Mouse (Mus musculus) c-Kit-positive CD71-positive TER-119-negative erythroid progenitor cells, embryonic 14.5 days (primary cell): ENCODE results near the gene Clip2.
"Not testable (repeated sequence)": the region's sequence is repeated elsewhere in the genome, so short reads cannot be mapped to it uniquely, and the experiment has no call there.

Experiments
- DNase-seq: peaks from one replicate; pipeline ENCODE4 v3.0.0-alpha.2; 2013; ENCODE audit warnings: low read depth

The Clip2 gene

DNA sequence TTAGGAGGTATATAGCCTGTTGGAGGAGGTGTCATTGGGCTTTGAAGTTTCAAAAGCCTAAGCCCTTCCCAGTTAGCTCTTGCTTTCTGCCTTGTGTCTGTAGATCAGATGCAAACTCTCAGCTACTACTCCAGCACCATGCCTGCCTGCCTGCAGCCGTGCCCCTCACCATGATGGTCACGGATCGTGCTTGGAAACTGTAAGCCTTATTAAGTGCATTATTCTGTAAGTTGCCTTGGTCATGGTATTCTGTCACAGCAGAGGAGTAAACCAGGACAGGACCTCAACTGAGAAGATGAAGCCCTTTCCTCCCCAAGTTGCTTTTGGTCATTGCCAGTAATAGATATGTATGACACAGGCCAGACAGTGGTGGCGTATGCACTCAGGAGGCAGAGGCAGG is 63.6 kb downstream of the Clip2 start:
- no peak for DNase-seq

DNA sequence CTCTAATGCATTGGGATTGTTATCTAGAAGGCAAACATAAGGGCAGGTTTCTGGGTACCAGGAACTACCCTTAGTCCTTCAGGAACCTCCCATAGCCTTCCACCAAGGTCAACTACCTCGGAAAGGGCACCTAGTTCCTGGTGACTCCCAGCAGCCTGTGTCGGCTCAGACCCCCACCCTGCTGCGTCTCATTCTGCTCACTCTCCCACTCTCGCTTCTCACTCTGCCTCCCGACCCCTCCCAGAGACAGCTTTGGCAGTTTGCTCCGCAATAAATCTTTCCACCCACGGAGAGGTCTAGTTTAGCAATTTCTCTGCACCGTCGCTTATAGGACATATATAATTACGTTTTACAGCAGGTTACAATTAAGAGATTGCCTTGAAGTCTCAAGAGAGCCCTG is 64.2 kb downstream of the Clip2 start:
- no peak for DNase-seq

DNA sequence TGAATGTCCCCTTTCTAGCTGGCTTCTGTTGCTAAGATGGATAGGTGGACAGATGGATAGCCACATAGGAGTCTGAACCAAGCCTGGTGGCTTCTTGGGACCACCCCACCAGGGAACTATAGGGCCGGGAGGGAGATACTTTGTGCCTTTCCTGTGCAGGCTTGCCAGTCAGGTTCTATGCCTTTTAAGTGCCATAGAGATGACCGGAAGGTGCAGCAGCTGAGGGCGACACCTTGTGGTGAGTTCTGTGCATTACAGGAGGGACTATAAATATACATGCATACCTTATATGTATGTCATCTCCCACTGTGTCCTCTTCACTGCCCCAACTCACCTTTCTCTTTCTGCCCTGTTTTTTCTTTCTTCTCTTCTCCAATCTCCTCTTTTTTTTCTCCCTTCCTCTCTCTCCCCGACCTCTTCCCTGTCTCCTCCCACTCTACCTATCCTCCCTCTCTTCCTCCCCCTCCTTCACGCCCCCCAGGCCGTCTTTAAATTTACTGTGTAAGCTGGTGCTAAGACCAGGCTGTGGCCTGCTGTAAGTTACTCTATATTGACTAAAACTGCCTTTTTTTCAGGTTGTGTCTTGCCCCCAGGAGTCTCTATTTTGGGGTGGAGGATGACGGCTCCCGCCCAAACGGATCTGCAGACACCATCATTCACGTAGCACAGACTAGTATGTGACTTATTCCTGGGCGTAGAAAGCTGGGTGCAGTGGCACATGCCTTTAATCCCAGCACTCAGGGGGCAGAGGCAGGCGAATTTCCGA is 66.2 kb downstream of the Clip2 start:
- DNase-seq: peak; percentile 73

DNA sequence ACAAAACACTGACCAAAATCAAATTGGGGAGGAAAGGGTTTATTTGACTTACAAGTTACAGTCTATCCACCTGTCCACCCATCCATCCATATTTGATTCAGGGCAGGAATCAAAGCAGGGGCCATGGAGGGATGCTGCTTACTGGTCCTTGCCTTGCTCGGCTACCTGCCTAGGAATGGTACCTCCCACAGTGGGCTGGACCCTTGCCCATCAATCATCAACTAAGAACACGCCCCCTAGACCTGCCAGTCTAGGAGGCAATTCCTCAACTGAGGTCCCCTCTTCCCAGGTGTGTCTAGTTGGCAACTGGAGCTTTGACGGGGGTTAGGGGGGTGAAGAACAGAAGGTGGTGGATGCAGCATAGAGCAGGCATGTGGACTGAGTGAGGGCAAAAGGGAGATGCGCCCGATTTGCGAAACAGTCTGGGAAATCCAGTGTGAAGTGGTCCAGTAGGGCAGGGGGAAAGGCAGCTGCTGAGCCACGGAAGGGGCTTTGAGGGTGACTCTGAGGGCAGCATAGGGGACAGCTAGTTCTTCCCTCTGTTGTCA is 67.0 kb downstream of the Clip2 start:
- no peak for DNase-seq

DNA sequence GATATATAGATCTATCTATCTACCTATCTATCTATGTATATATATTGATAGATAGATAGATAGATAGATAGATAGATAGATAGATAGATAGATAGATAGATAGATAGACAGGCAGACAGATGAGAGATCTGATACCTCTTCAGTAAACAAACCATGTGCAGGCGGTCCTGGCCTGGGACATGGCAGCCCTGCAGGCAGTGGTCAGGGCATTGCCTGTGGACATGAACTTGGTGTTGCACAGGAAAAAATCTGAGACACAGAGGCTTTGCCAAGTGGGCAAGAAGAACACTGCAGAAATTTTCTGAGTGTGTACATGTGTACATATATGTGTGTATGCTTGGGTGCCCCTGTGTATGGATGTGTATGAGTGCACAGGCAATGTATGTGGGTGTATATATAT is 68.9 kb downstream of the Clip2 start:
- DNase-seq: no peak

DNA sequence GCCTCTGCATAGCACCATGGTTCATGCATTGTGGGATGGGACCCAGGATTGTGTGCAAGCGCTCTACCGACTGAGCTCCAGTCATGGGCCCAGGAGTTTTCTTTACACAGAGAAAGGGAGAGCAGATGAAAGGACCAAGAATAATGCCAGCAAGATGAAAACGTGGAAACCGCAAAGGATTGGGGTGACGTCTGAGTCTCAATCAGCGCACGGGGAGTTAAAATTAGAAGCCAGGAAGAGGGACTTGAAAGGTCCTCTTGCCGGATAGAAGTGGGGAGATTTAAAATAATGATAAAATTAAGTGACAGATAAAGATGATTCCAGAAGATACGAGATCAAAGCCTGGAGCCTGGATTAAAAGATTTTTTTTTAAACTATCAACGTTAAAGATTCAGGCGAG is 69.9 kb downstream of the Clip2 start:
- DNase-seq: no peak

DNA sequence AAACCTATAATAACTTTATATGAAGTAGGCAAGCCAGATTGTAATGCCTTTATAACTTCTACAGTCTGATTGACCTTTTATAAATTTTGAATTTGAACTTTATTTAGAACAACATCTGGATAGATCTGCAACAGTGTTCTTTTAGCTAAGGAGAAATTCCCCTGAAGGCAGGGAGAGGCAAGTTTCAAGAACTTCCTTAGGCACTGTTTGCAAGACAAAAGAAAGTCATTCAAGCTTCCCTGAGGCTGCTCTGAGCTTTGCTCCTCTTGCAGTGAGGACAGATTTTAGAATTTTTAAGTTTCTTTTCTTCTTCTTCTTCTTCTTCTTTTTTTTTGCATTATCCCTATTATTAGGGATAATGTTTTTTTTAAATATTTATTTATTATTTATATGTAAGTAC is 73.3 kb downstream of the Clip2 start:
- DNase-seq: not testable (repeated sequence)

DNA sequence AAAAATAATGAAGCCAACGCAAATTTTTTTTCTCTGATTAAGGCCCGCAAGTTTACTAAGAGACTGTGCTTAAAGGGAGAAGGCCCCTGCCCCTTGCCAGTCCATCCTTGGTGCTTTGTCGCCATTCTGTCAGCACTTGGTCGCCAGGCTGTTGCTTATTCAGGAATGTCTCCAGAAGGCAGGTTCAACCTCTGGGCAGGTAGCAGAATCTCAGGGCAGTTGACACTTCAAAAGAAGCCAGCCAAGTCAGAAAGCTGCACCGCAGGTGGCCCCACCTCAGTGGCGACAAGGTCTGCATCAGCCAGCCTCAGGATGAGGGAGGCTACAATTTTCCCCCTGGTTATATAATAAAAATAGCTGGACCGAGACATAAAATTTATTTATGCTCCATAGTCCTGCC is 76.5 kb downstream of the Clip2 start:
- DNase-seq: not testable (repeated sequence)

DNA sequence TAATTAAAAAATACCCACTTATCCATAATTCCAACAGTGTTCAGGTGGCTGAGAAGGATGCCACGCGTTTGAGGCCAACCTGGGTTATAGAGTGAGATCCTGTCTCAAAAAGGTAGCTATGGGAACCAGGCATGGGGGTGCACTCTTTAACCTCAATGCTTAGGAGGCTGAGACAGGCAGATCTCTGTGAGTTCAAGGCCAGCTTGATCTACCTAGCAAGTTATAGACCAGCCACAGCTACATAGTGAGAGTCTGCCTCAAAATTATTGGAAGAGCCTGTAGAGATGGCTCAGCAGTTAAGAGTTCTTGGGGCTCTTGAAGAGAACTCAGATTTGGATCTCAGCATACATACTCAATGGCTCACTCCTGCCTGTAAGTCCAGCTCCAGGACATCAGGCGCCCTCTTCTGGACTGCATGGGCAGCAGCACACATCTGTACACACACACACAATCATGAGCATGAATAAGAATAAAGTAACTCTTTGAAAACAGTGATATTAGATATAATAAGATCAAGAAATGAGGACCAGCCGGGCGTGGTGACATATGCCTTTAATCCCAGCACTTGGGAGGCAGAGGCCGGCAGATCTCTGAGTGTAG is 77.1 kb downstream of the Clip2 start:
- DNase-seq: no peak

DNA sequence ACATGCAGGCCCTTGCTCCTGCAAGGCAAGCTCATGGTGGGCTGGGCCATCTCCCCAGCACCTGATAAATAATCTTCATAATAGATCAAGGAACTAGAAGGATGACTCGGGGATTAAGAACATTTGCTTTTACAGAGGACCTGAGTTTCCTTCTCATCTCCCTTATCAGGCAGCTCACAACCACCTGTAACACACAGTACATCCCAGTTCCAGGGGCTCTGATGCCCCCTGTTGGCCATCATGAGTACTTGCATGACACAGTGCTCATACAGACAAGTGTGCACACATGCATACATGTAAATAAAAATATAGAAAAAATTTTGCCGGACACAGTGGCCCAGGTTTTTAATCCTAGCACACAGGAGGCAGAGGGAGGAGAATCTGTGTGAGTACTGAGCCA is 78.3 kb downstream of the Clip2 start:
- no peak for DNase-seq

DNA sequence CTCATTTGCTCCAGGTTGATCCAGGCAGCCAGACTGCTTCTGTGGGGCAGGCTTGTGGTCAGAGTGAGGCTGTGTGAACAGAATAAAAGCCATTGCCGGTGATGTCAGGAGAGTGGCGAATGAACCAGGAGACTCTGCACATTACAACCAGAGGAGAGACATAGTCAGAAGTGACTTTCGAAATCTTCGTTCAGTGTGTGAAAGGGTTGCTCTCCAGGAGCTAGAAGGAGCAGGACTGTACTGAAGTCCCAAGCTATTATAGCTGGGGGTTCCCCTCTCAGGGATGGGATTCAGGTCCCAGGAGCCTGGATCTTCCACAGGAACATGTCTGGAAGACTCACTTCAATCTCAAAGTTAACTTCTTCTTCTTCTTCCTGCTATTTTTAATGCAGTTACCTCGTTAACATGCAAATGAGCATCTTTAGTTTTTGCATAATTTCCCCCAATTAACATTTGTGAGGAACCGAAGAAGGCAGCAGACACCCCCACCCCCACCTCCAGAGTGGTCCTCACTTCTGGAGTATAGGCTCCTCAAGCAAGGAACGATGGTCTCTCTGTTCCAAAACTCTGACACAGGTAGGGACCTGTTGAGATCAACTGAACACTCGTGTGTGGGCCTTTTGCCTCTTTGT is 81.6 kb downstream of the Clip2 start:
- DNase-seq: no peak

DNA sequence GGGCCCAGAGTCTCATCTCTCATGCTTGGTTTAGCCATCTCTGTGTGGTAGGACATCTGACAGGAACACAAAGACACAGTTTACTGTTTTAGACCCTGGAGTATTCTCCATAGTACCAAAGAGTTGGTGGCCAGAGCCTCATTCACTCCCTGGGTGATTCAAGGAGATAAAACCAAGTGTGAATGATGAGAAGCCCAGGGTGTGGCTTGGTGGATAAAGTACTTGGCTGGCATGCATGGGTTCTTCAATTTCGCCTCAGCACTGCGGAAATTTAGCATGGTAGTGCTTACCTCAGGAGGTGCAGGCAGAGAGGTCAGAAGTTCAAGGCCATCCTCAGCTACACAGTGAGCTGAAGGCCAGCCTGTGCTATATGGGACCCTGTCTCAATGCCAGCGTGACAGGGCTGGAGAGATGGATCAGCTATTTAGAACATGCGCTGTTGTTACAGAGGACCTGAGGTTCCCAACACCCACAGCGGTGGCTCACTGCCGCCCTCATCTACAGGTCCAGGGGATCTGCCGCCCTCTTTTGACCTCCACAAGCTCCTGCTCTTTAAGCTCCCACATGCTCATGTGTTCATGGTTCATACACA is 82.6 kb downstream of the Clip2 start:
- DNase-seq: no peak

DNA sequence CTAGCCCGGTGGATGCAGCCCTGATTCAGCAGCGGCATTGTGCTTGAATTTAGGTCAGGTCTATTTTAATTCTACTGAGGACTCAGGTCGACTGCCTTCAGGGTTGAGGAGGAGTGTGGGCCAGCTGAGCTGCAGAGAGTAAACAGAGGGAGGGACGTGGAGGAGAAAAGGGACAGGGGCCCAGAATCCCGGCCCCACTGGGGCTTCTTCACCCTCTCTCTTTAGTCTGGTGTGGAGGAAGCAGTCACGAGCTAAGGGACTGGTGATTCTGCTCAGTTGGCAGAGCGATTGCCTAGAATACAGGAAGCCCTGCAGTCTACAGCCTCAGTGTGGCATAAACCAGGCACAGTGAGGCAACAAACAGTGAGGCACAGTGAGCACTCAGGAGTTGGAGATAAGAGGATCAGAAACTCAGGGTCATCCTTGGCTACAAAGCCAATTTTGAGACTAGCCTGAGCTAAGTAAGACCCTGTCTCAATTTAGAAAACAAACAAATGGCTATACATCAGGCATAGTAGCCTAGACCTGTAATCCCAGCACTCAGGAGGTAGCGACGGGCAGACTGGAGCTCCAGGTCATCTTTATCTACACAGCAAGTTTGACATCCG is 84.0 kb downstream of the Clip2 start:
- no peak for DNase-seq

DNA sequence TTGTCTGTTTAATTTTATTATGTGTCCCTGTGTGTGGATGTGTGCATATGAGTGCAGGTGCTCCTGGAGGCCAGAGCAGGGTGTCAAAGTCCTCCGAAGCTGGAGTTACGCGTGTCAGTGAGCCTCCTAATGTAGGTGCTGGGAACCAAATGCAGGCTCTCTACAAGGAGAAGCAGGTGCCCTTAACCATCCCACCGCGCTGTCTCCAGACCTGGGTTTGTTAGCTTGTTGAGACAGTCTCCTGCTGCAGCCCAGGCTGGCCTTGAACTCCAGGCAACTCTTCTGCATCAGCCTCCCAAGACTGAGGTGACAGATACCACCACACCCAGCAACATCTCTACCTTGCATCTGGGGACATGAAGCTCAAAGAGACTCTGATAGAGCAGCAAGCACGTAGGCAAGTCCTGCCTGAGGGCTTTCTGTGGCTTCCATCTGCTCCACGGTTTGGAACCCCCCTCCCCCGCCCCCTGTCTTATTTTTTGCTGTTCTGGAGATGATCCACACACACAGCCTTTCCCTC is 85.1 kb downstream of the Clip2 start:
- peak; percentile 61 for DNase-seq

DNA sequence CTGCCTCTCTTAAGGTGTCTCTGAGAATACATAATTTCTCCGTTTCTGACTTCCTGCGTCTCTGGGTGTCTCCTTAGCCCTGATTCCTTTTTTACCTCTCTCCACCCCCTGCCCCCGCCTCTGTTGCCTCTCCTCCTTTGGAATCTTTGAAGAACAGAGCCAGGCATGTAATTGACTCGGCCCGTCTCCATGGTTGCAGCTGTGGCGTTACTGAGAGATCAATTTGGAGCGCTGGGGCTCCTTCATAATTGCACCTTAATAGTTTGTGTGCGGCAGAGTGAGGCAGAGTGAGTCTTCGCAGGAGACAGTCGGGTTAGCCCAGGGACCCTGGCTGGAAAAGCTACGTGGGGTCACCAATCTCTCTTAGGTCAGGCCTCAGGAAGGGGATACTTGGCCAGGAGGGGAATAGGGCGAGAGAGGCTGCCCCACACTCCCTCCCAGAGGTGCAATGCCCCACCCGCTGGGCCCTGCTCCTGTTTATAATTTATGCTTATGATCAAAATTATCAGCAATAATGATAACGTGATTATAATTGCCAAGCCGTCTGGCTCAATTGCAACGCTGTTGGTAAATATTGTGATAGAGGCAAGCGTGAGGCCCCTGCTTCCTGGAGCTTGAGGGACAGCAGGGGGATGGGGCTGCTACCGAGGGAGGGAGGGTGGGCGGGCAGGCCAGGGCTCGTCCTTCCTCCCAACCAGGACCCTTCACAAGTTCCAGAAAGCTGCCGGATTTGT is 85.8 kb downstream of the Clip2 start:
- no peak for DNase-seq

DNA sequence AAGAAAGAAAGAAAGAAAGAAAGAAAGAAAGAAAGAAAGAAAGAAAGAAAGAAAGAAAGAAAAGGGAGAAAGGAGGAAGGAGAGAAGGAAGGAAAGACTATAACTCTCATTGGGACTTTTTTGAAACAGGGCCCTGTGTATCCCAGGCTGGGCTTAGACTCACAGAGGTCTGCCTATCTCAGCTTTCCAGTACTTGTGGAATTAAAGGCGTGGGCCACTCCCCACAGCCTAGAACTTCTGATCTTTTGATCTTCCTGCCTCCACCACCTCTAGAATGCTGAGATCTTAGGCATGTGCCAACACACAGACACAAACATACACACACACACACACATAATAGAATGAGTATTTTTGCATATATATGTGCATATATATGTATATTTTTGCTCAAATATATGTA is 87.0 kb downstream of the Clip2 start:
- DNase-seq: no peak

DNA sequence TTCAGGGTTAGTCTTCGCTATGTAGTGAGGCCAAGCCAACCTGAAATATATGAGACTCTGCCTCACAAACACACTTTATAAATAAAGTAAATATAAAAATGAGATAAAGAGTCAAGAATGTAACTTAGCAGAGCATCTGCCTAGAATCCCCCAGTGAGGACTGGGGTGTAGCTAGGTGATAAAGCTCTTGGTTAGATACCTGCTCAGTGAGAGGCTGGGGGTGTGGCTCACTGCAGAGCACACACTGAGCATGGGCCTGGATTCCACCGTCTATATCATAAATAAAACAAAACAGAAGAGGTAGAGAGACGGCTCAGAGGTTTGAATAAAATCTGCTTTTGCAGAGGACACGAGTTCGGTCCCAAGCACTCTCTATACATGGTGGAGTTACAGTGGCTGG is 88.0 kb downstream of the Clip2 start:
- DNase-seq: no peak

DNA sequence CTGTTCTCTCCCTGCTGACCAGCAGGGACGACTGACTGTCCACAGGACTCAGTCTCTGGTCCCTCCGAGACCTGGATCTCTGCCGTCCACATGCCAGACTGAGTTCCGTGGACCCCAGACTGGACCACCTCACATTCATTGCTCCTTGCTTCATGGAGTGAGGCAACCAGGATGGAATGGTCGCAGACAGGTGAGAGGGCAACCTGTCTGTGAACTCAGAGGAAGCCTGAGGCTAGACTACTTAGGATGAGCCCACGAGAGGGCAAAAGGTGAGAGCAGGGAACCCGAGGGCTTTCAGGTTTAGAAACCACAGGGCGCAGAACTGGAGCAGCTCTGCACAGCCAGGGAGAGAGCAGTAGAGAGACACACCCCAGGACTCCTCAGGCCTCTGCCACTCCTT is 89.5 kb downstream of the Clip2 start:
- DNase-seq: no peak

DNA sequence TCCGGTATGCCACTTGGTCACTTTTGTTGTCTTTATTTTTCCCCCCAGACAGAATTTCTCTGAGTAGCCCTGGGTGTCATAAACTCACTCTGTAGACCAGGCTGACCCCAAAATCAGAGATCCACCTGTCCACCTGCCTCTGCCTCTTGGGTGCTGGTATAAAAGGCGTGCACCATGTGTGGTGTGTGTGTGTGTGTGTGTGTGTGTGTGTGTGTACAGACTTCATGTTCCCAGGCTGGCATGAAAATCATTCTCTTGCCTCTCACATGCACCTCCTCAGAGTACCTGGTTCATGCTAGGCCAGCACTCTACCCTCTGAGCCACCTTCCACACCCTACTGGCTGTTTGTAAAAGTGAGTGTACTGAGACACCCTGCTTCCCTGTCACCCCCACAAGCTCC is 89.9 kb downstream of the Clip2 start:
- no peak for DNase-seq

DNA sequence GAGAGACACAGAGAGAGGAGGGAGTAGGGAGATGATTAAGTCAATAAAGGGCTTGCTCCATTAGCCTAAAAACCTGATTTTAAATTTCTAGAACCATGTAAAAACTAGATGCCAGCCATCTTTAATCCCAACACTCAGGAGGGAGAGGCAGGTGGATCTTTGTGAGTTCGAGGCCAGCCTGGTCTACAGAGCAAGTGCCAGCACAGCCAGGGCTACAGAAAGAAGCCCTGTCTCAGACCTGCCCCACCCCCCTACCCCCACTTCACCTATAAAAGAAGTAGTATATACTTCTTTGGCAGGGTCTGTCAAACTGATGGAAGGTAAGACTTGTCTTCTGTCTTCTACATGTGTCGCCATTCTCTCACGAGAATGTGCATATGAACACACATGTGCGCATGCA is 91.7 kb downstream of the Clip2 start:
- no peak for DNase-seq

DNA sequence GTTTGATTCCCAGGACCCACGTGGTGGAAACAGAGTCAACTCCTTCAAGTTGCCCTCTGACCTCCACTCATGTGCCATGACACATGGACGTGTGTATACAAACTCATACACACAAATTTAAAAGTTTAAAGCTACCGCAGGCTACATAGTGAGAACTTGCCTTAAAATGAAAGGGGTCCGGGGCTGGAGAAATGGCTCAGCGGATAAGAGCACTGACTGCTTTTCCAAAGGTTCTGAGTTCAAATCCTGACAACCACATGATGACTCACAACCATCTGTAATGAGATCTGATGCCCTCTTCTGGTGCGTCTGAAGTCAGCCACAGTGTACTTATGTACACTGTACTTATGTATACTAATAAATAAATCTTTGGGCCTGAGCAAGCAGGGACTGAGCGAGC is 93.1 kb downstream of the Clip2 start:
- DNase-seq: no peak

DNA sequence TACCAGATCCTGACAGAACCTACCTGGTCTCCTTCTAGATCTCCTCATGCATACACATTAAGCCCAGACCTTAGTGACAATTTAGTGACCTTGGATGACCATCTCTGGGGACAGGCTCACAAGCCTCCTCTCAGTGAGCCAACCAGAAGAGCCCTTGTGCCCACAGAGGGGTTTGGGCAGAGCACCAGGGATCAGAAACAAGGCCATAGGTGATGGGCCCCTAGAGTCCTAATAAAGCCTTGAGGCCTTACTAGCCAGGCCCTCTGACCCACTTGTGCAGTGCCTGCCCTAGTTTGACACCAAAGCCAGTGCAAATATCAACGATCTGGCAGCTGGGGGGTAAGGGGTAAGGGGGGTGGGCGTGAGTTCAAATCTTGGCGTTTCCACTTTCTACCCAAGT is 93.8 kb downstream of the Clip2 start:
- DNase-seq: no peak
